Mouse (Mus musculus): ENCODE data around the gene Rbfox2. TPM values are rescaled to one million over a fixed set of nuclear protein-coding genes. Genes with fewer than 3 reads are reported as not detected.
A peak's percentile ranks its signal among the peaks of the same experiment; 100 is the strongest.

The Rbfox2 gene
- polyA plus RNA-seq, 1 experiment from 2014 or later: 136 TPM

DNA sequence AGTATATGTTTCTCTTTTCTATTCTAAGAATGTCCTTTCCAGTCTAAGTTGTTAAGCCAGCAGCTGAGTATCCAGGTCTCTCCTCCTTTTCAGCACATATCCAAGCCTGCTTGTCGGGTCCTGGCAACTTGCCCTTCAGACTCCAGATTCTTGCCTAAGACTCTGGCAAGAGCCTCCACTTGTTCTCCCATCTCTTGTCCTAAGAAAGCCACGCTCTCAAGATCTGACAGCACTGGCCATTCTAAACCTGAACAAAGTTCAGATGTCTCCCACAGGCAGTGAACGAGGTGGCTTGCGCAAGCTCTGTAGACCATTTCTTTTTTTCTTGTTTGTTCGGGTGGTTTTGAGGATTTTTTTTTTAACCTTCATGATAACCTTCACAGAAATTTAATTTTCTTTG is 110.0 kb downstream of the Rbfox2 start:
- peaks cover 15% of the 10 kb centered on the region for H3K4me1 ChIP-seq (replicated peaks)
- H3K9ac ChIP-seq: no peak overlapping the region
- H3K4me2 ChIP-seq: no peak overlapping the region
- no peak overlapping the region for H3K4me3 ChIP-seq
- WGBS: 92% methylated on average over 5 of the region's 5 CpGs
- H3K27me3 ChIP-seq: no peaks in the 10 kb centered on the region
- H3K36me3 ChIP-seq: no peaks in the 10 kb centered on the region
- ATAC-seq (ENCODE audit: low read depth): no peak
- no peak overlapping the region for H3K27ac ChIP-seq (replicated peaks)
- H3K9me3 ChIP-seq: no peaks in the 10 kb centered on the region

DNA sequence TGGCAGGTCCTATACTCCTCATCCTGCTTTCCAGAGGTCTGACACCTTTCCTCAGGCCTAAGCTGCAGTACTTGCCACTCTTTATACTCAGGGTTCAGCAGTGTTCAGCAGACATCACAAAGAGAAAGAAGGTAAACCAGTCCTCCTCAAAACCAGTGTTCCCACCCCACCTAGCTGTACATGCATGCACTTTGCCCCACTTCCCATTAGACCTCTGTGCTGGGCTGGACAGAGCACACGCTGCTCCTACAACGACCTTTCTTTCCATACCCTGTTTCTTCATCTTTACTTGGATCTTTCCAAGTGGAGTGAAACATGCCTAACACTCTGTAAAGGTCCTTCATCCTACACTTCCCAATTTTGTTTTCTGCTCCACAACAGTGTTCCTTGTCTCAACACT is 110.8 kb downstream of the Rbfox2 start:
- WGBS: 84% methylated on average over 2 of the region's 2 CpGs
- ATAC-seq (ENCODE audit: low read depth): no peak

DNA sequence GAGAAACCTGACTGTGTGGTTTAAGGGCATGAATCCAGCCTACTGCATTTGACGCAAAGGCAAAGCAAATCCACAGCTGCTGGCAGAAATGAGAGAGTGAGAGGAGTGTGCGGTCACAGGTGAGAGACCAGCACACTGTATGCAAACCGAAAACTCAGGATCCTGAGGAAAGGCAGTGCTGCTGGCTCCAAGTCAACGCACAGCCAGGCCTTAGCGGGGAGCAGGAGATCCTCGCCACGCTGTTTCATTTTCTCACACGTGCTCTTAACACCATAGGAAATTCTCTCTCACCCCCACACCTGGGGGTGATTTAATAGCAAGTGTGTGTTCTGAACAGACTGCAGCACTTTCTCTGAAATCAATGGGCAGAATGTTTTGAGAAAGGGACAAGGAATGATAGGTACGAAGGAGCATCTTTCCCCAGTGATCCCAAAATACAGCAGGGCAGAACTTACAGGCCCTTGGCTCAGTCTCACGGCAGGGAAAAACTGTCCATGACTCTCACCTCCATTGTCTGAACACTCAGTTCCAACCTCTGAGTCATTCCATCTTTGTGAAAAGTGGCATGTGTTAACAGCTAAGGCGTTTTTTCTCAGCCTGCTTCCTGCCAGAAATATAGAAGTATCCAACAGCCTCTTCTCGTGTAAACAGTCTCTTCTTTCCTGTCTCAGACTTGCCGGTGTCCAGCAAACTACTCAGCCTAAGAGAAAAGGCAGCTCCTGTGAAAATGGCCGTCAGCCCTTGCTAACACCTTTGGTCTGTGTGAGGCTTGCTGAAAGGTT is 114.5 kb downstream of the Rbfox2 start:
- H3K9me3 ChIP-seq: no peaks in the 10 kb centered on the region
- H3K4me3 ChIP-seq: no peak overlapping the region
- H3K36me3 ChIP-seq: no peaks in the 10 kb centered on the region
- no peak for ATAC-seq (ENCODE audit: low read depth)
- no peaks in the 10 kb centered on the region for H3K27me3 ChIP-seq
- peak overlapping the region; percentile 9 for H3K27ac ChIP-seq (replicated peaks)
- H3K4me1 ChIP-seq (replicated peaks): peaks cover 12% of the 10 kb centered on the region
- H3K9ac ChIP-seq: no peak overlapping the region; the same call in 1 of the 2 replicates
- H3K4me2 ChIP-seq: no peak overlapping the region
- WGBS: 79% methylated on average over 14 of the region's 14 CpGs

More for the DNA sequence above, 110.8 kb downstream of the Rbfox2 start:
- Histone ChIP-seq H3K27ac (replicated peaks) (no peak overlapping the region), H3K4me3 (no peak overlapping the region), H3K4me1 (replicated peaks) (peaks cover 12% of the 10 kb centered on the region), H3K9ac (no peak overlapping the region), H3K27me3 (no peaks in the 10 kb centered on the region), H3K4me2 (no peak overlapping the region), H3K9me3 (no peaks in the 10 kb centered on the region), H3K36me3 (no peaks in the 10 kb centered on the region)

DNA sequence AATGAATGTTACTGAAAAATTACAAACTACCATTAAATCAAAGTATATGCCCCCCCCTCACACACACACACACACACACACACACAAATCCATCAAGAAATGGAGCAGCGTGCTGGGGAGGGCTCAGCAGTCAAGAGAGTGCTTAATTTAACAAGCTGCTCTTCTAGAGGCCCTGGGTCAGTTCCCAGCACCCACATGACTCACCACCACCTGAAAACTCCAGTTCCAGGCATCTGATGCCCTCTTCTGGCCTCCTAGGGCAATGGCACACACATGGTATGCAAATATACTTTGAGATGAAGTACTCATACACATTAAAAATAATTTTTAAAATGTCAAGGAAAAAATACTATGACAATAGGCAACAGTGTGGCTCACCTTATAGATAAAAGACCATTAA is 120.7 kb downstream of the Rbfox2 start:
- Histone ChIP-seq H3K4me3 (no peak overlapping the region), H3K9me3 (no peaks in the 10 kb centered on the region), H3K4me1 (replicated peaks) (peaks cover 11% of the 10 kb centered on the region), H3K36me3 (no peaks in the 10 kb centered on the region), H3K27me3 (no peaks in the 10 kb centered on the region), H3K4me2 (no peak overlapping the region), H3K9ac (no peak overlapping the region), H3K27ac (replicated peaks) (no peak overlapping the region)
- WGBS: 90% methylated on average over 1 of the region's 1 CpGs
- ATAC-seq (ENCODE audit: low read depth): no peak

DNA sequence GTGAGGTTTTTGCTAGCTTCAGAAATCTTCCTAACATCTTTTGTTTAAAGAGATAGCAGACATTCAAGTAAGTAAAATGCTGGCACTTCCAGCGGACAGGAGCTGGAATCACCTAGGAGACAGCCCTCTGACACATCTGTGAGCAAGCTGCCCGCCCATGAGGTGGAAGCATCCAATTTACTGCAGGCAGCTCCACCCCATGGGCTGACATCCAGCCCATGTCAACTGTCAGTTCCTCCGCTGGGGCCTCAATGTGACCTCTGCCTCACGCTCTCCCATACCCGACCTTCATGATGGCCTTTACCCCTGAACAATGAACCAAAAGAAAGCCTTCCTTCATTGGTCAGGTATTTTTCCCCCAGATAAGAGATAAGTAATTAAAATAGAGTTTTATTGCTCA is 121.2 kb downstream of the Rbfox2 start:
- H3K27me3 ChIP-seq: no peaks in the 10 kb centered on the region
- WGBS: 61% methylated on average over 5 of the region's 5 CpGs
- ATAC-seq (ENCODE audit: low read depth): no peak
- no peaks in the 10 kb centered on the region for H3K9me3 ChIP-seq
- H3K4me1 ChIP-seq (replicated peaks): peaks cover 11% of the 10 kb centered on the region
- H3K4me2 ChIP-seq: no peak overlapping the region
- no peaks in the 10 kb centered on the region for H3K36me3 ChIP-seq
- no peak overlapping the region for H3K27ac ChIP-seq (replicated peaks)
- H3K4me3 ChIP-seq: no peak overlapping the region
- H3K9ac ChIP-seq: no peak overlapping the region

DNA sequence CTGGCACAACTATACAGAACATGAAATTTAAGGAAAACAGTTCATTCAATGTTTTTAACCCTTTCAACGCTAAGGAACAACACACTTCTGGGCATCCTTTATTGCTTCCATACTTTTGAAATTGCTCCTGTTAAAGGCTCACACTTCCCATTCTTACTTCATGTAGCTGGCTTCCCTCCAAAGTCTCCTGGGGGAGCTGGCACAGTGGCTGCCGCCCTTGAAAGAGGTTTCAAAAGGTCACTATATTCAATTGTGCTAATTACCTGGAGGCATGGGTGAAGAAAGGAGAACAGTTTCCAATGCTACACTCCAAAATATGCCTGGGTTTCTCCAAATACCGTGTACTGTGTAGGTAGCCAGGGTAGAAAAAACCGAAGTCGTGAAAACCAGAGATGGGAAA is 124.0 kb downstream of the Rbfox2 start:
- H3K9ac ChIP-seq: no peak overlapping the region
- peaks cover 11% of the 10 kb centered on the region for H3K4me1 ChIP-seq (replicated peaks)
- H3K4me2 ChIP-seq: no peak overlapping the region
- H3K9me3 ChIP-seq: no peaks in the 10 kb centered on the region
- H3K36me3 ChIP-seq: no peaks in the 10 kb centered on the region
- no peaks in the 10 kb centered on the region for H3K27me3 ChIP-seq
- H3K4me3 ChIP-seq: no peak overlapping the region
- WGBS: 71% methylated on average over 5 of the region's 5 CpGs
- no peak overlapping the region for H3K27ac ChIP-seq (replicated peaks)
- ATAC-seq (ENCODE audit: low read depth): no peak

DNA sequence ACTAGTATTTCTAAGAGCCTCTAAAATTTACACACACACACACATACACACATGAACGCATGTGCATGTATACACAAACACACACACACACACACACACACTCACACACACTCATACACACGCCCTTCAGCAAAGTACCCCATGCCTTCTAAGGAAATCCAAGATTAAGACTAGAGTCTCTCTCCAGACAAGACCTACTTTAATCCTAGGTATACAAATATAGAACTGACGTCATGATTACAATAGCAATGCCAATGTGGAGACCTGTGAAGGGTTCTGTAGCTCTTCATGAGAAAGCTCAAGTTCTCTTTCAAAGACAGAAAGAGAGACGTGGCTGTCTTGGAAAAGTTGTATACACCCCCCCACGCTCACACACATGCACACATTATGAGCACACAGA is 132.8 kb downstream of the Rbfox2 start:
- H3K36me3 ChIP-seq: no peaks in the 10 kb centered on the region
- ATAC-seq (ENCODE audit: low read depth): no peak
- 90% methylated on average over 5 of the region's 5 CpGs for WGBS

DNA sequence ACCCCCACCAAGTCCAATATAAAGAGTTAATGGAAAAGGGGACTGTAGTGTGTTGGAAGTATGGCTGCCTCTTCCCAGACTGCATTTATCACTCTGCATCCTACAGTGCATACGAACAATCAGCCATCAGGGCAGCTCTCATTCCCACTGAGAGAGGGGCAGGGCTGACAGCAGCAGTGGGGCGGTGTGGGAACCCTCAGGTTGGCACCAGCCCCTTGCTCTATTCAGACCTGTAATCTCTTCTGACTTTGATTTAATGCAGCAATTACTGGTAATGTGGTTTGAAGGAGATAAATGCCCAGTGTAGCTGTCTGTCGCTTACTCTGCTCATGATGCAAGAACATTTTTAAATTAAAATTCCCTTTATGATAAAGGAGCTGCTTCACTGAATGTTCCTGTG is 134.4 kb downstream of the Rbfox2 start:
- H3K4me3 ChIP-seq: no peak overlapping the region
- no peak overlapping the region for H3K4me2 ChIP-seq
- H3K4me1 ChIP-seq (replicated peaks): peaks cover 26% of the 10 kb centered on the region
- H3K27ac ChIP-seq (replicated peaks): peak overlapping the region; percentile 69
- H3K27me3 ChIP-seq: no peaks in the 10 kb centered on the region
- H3K9ac ChIP-seq: 0 out of 2 replicates have a peak overlapping the region, but pooled peaks have one; percentile 17
- H3K9me3 ChIP-seq: no peaks in the 10 kb centered on the region
- WGBS: 19% methylated on average over 3 of the region's 3 CpGs
- ATAC-seq (ENCODE audit: low read depth): peak; percentile 87; the same call in 1 of the 2 replicates
- no peaks in the 10 kb centered on the region for H3K36me3 ChIP-seq

More for the DNA sequence above, 132.8 kb downstream of the Rbfox2 start:
- no peak overlapping the region for H3K4me3 ChIP-seq
- no peaks in the 10 kb centered on the region for H3K9me3 ChIP-seq
- no peak overlapping the region for H3K27ac ChIP-seq (replicated peaks)
- no peak overlapping the region for H3K4me2 ChIP-seq
- H3K27me3 ChIP-seq: no peaks in the 10 kb centered on the region
- H3K9ac ChIP-seq: no peak overlapping the region
- peaks cover 26% of the 10 kb centered on the region for H3K4me1 ChIP-seq (replicated peaks)

DNA sequence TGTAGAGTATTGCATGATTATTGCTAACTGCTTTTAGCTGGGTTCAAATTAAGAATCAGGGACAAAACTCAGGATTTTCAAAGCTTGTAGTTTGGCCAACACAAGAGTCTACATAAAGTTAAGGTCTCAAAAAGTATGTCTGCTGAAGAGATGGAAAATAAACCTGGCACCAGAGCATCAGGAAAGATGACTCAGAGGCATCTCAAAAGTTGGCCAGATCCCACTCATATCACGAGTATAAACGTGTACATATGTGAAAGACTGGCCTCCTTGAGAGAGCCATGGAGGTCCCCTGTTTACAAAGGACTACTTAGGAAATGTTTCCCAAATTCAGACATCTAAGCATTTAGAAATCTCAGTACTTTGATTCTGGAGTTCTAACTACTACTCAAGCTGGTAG is 138.0 kb downstream of the Rbfox2 start:
- H3K27ac ChIP-seq (replicated peaks): no peak overlapping the region
- H3K4me2 ChIP-seq: no peak overlapping the region
- no peaks in the 10 kb centered on the region for H3K9me3 ChIP-seq
- no peak overlapping the region for H3K9ac ChIP-seq
- no peak for ATAC-seq (ENCODE audit: low read depth)
- H3K27me3 ChIP-seq: no peaks in the 10 kb centered on the region
- peaks cover 22% of the 10 kb centered on the region for H3K4me1 ChIP-seq (replicated peaks)
- no peaks in the 10 kb centered on the region for H3K36me3 ChIP-seq
- 96% methylated on average over 2 of the region's 2 CpGs for WGBS
- H3K4me3 ChIP-seq: no peak overlapping the region

DNA sequence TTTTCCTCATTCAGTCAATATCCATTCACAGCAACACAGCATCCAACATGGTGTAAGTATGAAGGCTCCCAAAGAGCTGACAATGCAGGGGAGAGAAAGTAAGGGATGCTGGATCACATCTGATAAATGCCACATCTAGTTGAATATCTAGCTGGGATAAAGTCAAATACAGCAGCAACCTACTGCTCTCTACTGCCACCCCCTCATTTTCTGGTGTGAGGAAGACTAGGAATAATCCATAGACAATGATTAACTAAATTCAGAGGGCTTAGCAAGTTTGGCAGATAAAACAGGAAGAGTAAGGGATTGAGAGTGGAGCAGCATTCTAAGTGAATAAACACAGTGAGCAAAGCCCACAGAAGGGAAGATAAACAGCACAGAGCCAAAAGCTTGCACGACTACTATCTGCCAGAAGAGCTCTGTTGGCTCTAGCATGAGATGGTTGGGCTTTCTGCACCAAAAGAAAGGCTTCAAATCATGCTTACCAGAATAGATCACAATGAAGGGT is 140.5 kb downstream of the Rbfox2 start:
- Histone ChIP-seq H3K27ac (replicated peaks) (no peak overlapping the region), H3K4me3 (no peak overlapping the region), H3K9me3 (no peaks in the 10 kb centered on the region), H3K27me3 (no peaks in the 10 kb centered on the region), H3K4me1 (replicated peaks) (peaks cover 16% of the 10 kb centered on the region), H3K9ac (no peak overlapping the region), H3K4me2 (no peak overlapping the region), H3K36me3 (no peaks in the 10 kb centered on the region)
- 81% methylated on average over 1 of the region's 1 CpGs for WGBS
- no peak for ATAC-seq (ENCODE audit: low read depth)

DNA sequence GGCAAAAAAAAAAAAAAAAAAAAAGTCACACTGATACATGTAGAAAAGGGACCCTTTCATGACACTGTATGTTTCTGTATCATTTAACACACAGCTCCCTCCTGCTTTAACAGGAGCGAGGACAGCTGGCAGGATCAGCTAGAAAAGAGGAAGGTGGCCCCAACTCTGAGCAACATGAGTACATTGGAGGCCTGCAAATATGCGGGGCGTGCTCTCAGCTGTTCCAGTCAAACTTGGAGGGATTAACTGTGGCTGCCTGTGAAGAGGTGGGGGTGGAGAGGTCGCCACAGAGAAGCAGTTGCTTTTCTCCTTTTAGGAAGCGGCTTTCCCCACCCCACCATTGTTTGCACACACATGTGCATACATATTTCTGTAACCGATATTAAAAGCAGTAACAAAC is 143.5 kb downstream of the Rbfox2 start:
- 48% methylated on average over 6 of the region's 6 CpGs for WGBS
- H3K27ac ChIP-seq (replicated peaks): no peak overlapping the region
- no peaks in the 10 kb centered on the region for H3K9me3 ChIP-seq
- H3K27me3 ChIP-seq: no peaks in the 10 kb centered on the region
- no peak overlapping the region for H3K4me2 ChIP-seq
- no peaks in the 10 kb centered on the region for H3K36me3 ChIP-seq
- H3K4me3 ChIP-seq: no peak overlapping the region
- no peak for ATAC-seq (ENCODE audit: low read depth)
- H3K4me1 ChIP-seq (replicated peaks): peaks cover 16% of the 10 kb centered on the region
- no peak overlapping the region for H3K9ac ChIP-seq

DNA sequence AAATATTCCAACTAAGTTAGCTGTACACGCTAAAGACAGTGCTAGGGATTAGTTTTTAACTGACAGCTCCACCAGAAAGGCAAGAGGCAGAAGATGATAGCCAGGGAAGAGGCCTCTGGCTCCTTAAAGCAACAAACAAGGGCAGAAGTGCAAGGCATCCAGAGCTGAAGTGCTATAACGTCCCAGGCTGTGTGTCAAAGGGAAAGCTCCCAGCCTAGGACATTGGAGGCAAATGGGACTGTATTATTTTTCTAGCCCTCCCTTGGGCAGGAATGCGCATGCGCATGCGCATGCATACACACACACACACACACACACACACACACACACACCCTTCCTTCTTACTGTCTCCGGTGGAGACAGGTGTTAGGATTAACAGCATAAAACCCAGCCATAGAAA is 143.9 kb downstream of the Rbfox2 start:
- no peak for ATAC-seq (ENCODE audit: low read depth)
- H3K36me3 ChIP-seq: no peaks in the 10 kb centered on the region
- H3K27ac ChIP-seq (replicated peaks): no peak overlapping the region
- no peak overlapping the region for H3K4me3 ChIP-seq
- no peaks in the 10 kb centered on the region for H3K9me3 ChIP-seq
- H3K9ac ChIP-seq: no peak overlapping the region; the same call in 1 of the 2 replicates
- WGBS: 75% methylated on average over 6 of the region's 6 CpGs
- H3K4me2 ChIP-seq: no peak overlapping the region
- H3K27me3 ChIP-seq: no peaks in the 10 kb centered on the region
- H3K4me1 ChIP-seq (replicated peaks): peaks cover 16% of the 10 kb centered on the region

DNA sequence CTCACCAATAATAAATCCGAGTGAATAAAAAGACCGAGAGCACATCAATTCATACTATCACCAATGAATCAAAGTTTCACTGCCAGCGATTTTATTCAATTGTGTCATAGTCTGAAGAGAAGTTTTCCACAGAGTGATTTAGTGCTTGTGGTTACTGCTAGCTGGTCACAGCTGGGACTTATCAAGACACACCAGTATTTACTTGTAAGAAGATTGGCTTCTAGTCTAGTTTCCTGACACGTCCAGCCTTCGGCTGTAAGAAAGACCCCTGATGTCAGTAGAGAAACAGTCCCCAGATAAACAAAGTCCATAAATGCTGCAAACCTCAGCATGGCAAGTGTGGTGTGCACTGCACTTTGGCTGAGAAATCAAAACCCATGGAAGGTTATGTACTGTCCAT is 145.4 kb downstream of the Rbfox2 start:
- Histone ChIP-seq H3K27ac (replicated peaks) (no peak overlapping the region), H3K36me3 (no peaks in the 10 kb centered on the region), H3K4me2 (no peak overlapping the region), H3K9me3 (no peaks in the 10 kb centered on the region), H3K27me3 (no peaks in the 10 kb centered on the region), H3K4me1 (replicated peaks) (peaks cover 25% of the 10 kb centered on the region), H3K9ac (no peak overlapping the region), H3K4me3 (no peak overlapping the region)
- ATAC-seq (ENCODE audit: low read depth): no peak
- WGBS: 64% methylated on average over 5 of the region's 5 CpGs
